Mouse (Mus musculus) lung, postnatal 0 days (tissue): ENCODE data around the gene Abr. TPM values are rescaled to one million over a fixed set of nuclear protein-coding genes. Genes with fewer than 3 reads are reported as not detected.
A peak's percentile ranks its signal among the peaks of the same experiment; 100 is the strongest.

Experiments
- ATAC-seq: fragments of 200-750 bp; cut with Nextera tagmentation; 2 replicates; pipeline ENCODE4 v1.8.0; 2017; ENCODE audit warnings: moderate library complexity
- DNase-seq: peaks from one replicate; pipeline ENCODE4 v3.0.0-alpha.2; 2016; ENCODE audit warnings: low spot score
- H3K27ac ChIP-seq: fragments of 300-500 bp; sonication (generic); 2 replicates; pipeline ENCODE4 v1.5.1; 2014; ENCODE audit warnings: antibody characterized with exemption, mild to moderate bottlenecking, low read length, mixed read lengths
- H3K27me3 ChIP-seq: fragments of 300-500 bp; sonication (generic); replicated peaks from 2 replicates; pipeline ENCODE4 v1.6.1; 2014; ENCODE audit warnings: low read length, mixed read lengths; ENCODE audit not compliant: insufficient read depth
- H3K36me3 ChIP-seq: fragments of 300-500 bp; sonication (generic); 2 replicates; pipeline ENCODE4 v1.6.1; 2014; ENCODE audit warnings: low read length, mixed read lengths; ENCODE audit not compliant: insufficient read depth
- H3K4me1 ChIP-seq: fragments of 300-500 bp; sonication (generic); 2 replicates; pipeline ENCODE4 v1.6.1; 2014; ENCODE audit warnings: antibody characterized with exemption, low read depth, low read length, mixed read lengths; ENCODE audit not compliant: insufficient read depth
- H3K4me2 ChIP-seq: fragments of 300-500 bp; sonication (generic); replicated peaks from 2 replicates; pipeline ENCODE4 v1.6.1; 2014; ENCODE audit warnings: low read depth, mild to moderate bottlenecking, low read length, moderate library complexity, mixed read lengths
- H3K4me3 ChIP-seq: fragments of 300-500 bp; sonication (generic); 2 replicates; pipeline ENCODE4 v1.5.1; 2014; ENCODE audit warnings: low read depth, low read length
- H3K9ac ChIP-seq: fragments of 300-500 bp; sonication (generic); replicated peaks from 2 replicates; pipeline ENCODE4 v1.6.1; 2014; ENCODE audit warnings: low read depth, mild to moderate bottlenecking
- H3K9me3 ChIP-seq: fragments of 300-500 bp; sonication (generic); 2 replicates; pipeline ENCODE4 v1.6.1; 2016; ENCODE audit warnings: low read length, mixed read lengths
- CTCF ChIP-seq: IDR thresholded peaks from 2 replicates; pipeline ENCODE4 v1.5.1; 2016; ENCODE audit warnings: antibody characterized with exemption, mild to moderate bottlenecking
- EP300 ChIP-seq: IDR thresholded peaks from 2 replicates; pipeline ENCODE4 v1.6.1; 2016; ENCODE audit warnings: antibody characterized with exemption, mild to moderate bottlenecking, control low read depth
- WGBS: fragments of 180-500 bp; shearing (Covaris S2); extraction: QIAGEN DNeasy Blood & Tissue Kit; methylation state at CpG from one replicate; pipeline ENCODE4 v1.1.7; 2014; 5-methylcytosine and 5-hydroxymethylcytosine counted together
- polyA plus RNA-seq: library from polyadenylated mRNA; unstranded; fragments of >200 nt; fragmentation: Nextera tagmentation; extraction: Ambion mirVana; gene quantifications from 2 replicates; pipeline ENCODE4 v1.2.1, GENCODE M21; 2015

Abr gene
- polyA plus RNA-seq, 1 experiment from 2014 or later, result 17.2 TPM

GRCm38 (mm10) chr11:76529352-76530141 lies 92.6 kb downstream of the Abr start:
- TF ChIP-seq EP300, result no peak
- no peak for TF ChIP-seq CTCF
- 65% methylated on average over 6 of the region's 6 CpGs for WGBS
- H3K27me3 ChIP-seq, result no peaks in the 10 kb centered on the region
- ATAC-seq (no peak), DNase-seq (peak; percentile 14)
- H3K4me3 ChIP-seq, result no peak overlapping the region
- no peak overlapping the region for H3K9ac ChIP-seq
- H3K4me2 ChIP-seq, result no peak overlapping the region
- H3K36me3 ChIP-seq, result no peaks in the 10 kb centered on the region
- H3K27ac ChIP-seq, result no peak overlapping the region
- no peaks in the 10 kb centered on the region for H3K9me3 ChIP-seq
- no peaks in the 10 kb centered on the region for H3K4me1 ChIP-seq

DNA sequence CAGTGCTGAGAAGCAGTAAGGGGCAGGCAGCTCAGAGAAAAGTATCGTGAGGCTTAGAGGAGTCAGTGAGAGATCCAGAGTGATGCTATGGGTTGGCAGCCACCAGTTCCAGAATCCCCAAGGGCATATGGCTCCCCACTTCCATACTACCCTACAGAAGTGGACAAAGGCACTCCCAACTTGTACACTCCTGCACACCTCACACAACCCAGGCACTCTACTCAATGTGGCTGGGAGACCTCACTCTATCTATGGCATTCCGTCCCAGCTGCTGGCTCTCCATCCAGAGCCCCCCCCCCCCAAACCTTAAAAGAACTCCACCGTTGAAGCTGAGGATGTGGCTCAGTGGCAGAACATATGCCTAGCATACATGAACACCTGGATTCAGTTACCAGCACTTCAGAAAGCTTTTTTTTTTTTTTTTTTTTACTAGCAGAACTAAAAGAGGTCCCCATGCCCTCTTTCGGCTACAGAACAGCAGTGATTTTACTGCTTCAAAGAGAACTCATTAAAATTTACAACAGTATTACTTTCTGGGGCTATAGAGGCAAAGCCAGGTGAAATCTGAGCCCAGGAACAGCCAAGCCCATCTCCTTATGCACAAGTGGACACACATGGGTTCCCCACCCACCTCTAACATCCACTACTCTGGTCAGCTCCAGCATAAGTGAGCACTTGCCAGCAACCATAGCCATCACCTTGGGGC lies 96.3 kb downstream of the Abr start:
- TF ChIP-seq EP300, result no peak
- no peak for TF ChIP-seq CTCF
- no peak for DNase-seq

GRCm38 (mm10) chr11:76524947-76525346 lies 97.2 kb downstream of the Abr start:
- Histone ChIP-seq H3K4me2 (no peak overlapping the region), H3K9me3 (no peaks in the 10 kb centered on the region), H3K4me1 (no peaks in the 10 kb centered on the region), H3K27ac (no peak overlapping the region), H3K27me3 (no peaks in the 10 kb centered on the region), H3K36me3 (no peaks in the 10 kb centered on the region), H3K9ac (no peak overlapping the region), H3K4me3 (no peak overlapping the region)
- TF ChIP-seq EP300 (no peak), CTCF (peak; percentile 96)
- 7% methylated on average over 8 of the region's 8 CpGs for WGBS
- DNase-seq (peak; percentile 85), ATAC-seq (peak; percentile 44)

More for the DNA sequence above, 96.3 kb downstream of the Abr start:
- no peaks in the 10 kb centered on the region for H3K4me1 ChIP-seq
- no peak for ATAC-seq
- H3K27me3 ChIP-seq, result no peaks in the 10 kb centered on the region
- H3K36me3 ChIP-seq, result no peaks in the 10 kb centered on the region
- H3K4me2 ChIP-seq, result no peak overlapping the region
- WGBS, result 88% methylated on average over 4 of the region's 4 CpGs
- no peak overlapping the region for H3K27ac ChIP-seq
- no peak overlapping the region for H3K4me3 ChIP-seq
- no peak overlapping the region for H3K9ac ChIP-seq
- no peaks in the 10 kb centered on the region for H3K9me3 ChIP-seq

- Histone ChIP-seq H3K4me3 (no peak overlapping the region), H3K27ac (no peak overlapping the region), H3K9me3 (no peaks in the 10 kb centered on the region), H3K4me2 (no peak overlapping the region), H3K36me3 (no peaks in the 10 kb centered on the region), H3K27me3 (no peaks in the 10 kb centered on the region), H3K9ac (no peak overlapping the region), H3K4me1 (no peaks in the 10 kb centered on the region)
- DNase-seq (no peak), ATAC-seq (no peak)
- TF ChIP-seq CTCF (no peak), EP300 (no peak)
- WGBS, result 53% methylated on average over 4 of the region's 4 CpGs
Measured at GRCm38 (mm10) chr11:76523356-76523755, 98.8 kb downstream of the Abr start.

GRCm38 (mm10) chr11:76520889-76521288 lies 101.2 kb downstream of the Abr start:
- Histone ChIP-seq H3K4me3 (no peak overlapping the region), H3K9me3 (no peaks in the 10 kb centered on the region), H3K4me1 (no peaks in the 10 kb centered on the region), H3K36me3 (no peaks in the 10 kb centered on the region), H3K4me2 (no peak overlapping the region), H3K27ac (no peak overlapping the region), H3K9ac (no peak overlapping the region), H3K27me3 (no peaks in the 10 kb centered on the region)
- DNase-seq, result no peak
- TF ChIP-seq EP300, result no peak
- no peak for TF ChIP-seq CTCF
- no peak for ATAC-seq
- WGBS, result 80% methylated on average over 6 of the region's 6 CpGs

GRCm38 (mm10) chr11:76518613-76519012 lies 103.5 kb downstream of the Abr start:
- no peak for ATAC-seq
- Histone ChIP-seq H3K9ac (no peak overlapping the region), H3K4me1 (no peaks in the 10 kb centered on the region), H3K27ac (no peak overlapping the region), H3K36me3 (no peaks in the 10 kb centered on the region), H3K4me3 (no peak overlapping the region), H3K9me3 (no peaks in the 10 kb centered on the region), H3K4me2 (no peak overlapping the region), H3K27me3 (no peaks in the 10 kb centered on the region)
- no peak for DNase-seq
- WGBS, result 77% methylated on average over 5 of the region's 5 CpGs
- TF ChIP-seq EP300, result no peak
